Mouse (Mus musculus): ENCODE measurements around the gene Magi1. TPM values are rescaled to one million over a fixed set of nuclear protein-coding genes. Genes with fewer than 3 reads are reported as not detected.

Gene Magi1
- polyA plus RNA-seq, 1 experiment = 16.3 TPM

- Histone ChIP-seq H3K4me3 (ENCODE audit: insufficient read depth, low read length) (no peak overlapping the region), H3K27ac (ENCODE audit: insufficient read depth, low read length) (no peak overlapping the region), H3K4me1 (ENCODE audit: control insufficient read depth, insufficient read depth, low read length) (no peaks in the 10 kb centered on the region)
- TF ChIP-seq POLR2A (IDR thresholded peaks at IDR 0.05; ENCODE audit: low read depth, low read length) (no peak), CTCF (IDR thresholded peaks at IDR 0.05; ENCODE audit: borderline replicate concordance, insufficient read depth, low read length) (no peak)
These were observed 566.8 kb downstream of the Magi1 start for GRCm38 (mm10) chr6:93716686-93717625.

GRCm38 (mm10) chr6:93715181-93716180 is 568.2 kb downstream of the Magi1 start:
- Histone ChIP-seq H3K4me3 (ENCODE audit: insufficient read depth, low read length) (no peak overlapping the region), H3K27ac (ENCODE audit: insufficient read depth, low read length) (no peak overlapping the region), H3K4me1 (ENCODE audit: control insufficient read depth, insufficient read depth, low read length) (no peaks in the 10 kb centered on the region)
- TF ChIP-seq CTCF (IDR thresholded peaks at IDR 0.05; ENCODE audit: borderline replicate concordance, insufficient read depth, low read length) (no peak), POLR2A (IDR thresholded peaks at IDR 0.05; ENCODE audit: low read depth, low read length) (no peak)

DNA sequence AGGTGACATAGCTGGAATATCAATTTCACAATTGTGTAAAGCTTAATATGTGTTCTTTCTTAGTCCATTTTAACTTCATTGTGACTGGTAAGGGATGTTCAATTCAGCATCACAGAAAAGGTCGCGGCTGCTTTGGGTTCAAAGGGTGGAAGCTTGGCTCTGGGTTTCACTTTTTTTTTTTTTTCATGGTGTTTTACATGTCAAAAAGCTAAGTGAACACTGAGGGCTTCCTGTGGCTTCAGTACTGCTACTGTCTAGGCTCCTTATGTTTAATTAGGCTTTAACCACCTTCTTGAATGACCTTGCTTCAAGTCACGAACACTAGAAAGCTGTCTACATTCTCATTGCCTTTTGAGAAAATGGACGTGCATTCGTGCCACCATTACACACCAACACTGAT is 579.4 kb downstream of the Magi1 start:
- Histone ChIP-seq H3K27ac (ENCODE audit: insufficient read depth, low read length) (no peak overlapping the region), H3K4me1 (ENCODE audit: control insufficient read depth, insufficient read depth, low read length) (no peaks in the 10 kb centered on the region), H3K4me3 (ENCODE audit: insufficient read depth, low read length) (no peak overlapping the region)
- no peak for TF ChIP-seq POLR2A (IDR thresholded peaks at IDR 0.05; ENCODE audit: low read depth, low read length)
- no peak for TF ChIP-seq CTCF (IDR thresholded peaks at IDR 0.05; ENCODE audit: borderline replicate concordance, insufficient read depth, low read length)

DNA sequence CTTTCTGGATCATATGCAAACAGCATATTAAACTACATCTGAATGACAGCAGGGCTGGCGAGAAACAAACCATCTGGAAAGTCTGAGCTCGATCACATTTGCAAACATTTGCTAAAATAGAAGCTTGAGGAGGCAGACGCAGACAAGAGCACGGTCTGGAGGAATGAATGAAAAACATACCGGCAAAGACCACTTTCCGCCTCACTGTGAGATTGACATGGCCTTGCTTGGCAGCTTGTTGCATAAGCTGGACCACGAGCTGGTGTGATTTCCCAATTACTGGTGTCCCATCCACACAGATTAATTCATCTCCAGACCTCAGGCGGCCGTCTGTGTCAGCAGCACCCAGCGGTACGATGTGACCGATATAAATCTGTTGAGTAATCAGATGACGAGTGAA is 584.3 kb downstream of the Magi1 start:
- TF ChIP-seq POLR2A (IDR thresholded peaks at IDR 0.05; ENCODE audit: low read depth, low read length) (no peak), CTCF (IDR thresholded peaks at IDR 0.05; ENCODE audit: borderline replicate concordance, insufficient read depth, low read length) (no peak)
- Histone ChIP-seq H3K27ac (ENCODE audit: insufficient read depth, low read length) (no peak overlapping the region), H3K4me3 (ENCODE audit: insufficient read depth, low read length) (no peak overlapping the region), H3K4me1 (ENCODE audit: control insufficient read depth, insufficient read depth, low read length) (no peaks in the 10 kb centered on the region)

DNA sequence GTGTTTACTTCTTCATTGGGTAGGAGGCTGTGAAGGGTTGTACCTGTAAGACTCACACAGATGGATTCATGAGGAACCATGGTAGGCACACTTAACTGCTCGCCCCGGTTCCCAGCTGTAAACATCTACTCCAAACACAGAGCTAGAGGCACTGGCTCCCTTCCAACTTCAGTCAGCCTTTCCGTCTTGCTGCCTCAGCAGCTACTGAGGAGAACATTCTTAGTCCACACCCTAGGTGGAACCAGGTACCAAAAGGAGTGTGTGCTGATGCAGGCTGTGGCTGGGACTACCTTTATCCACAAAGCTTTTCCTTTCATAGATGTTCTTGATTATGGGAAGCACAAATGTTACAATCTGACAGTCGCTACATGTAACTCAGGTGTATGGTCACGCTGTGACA is 585.8 kb downstream of the Magi1 start:
- no peak overlapping the region for H3K27ac ChIP-seq (ENCODE audit: insufficient read depth, low read length)
- no peaks in the 10 kb centered on the region for H3K4me1 ChIP-seq (ENCODE audit: control insufficient read depth, insufficient read depth, low read length)
- TF ChIP-seq CTCF (IDR thresholded peaks at IDR 0.05; ENCODE audit: borderline replicate concordance, insufficient read depth, low read length) (no peak), POLR2A (IDR thresholded peaks at IDR 0.05; ENCODE audit: low read depth, low read length) (no peak)
- no peak overlapping the region for H3K4me3 ChIP-seq (ENCODE audit: insufficient read depth, low read length)

DNA sequence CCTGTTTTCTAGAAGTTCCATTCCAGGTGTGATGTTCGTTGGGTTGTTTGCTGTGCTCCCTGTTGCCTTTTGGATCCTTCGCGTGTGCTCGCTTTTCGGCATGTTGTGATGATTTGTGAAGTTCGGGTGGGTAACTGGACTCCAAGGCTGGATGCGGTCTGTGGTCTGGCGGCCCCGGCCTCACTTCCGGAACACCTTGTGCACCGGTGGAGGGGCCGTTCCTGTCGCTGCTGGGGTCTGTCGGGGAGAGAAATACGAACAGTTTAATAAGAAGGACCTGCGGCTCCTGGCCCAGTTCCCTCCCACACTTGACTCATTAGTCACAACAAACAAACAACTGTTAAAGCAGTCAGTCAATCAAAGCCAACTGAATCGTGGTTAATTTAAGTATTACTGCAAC is 605.0 kb downstream of the Magi1 start:
- no peaks in the 10 kb centered on the region for H3K4me1 ChIP-seq (ENCODE audit: control insufficient read depth, insufficient read depth, low read length)
- TF ChIP-seq CTCF (IDR thresholded peaks at IDR 0.05; ENCODE audit: borderline replicate concordance, insufficient read depth, low read length) (no peak), POLR2A (IDR thresholded peaks at IDR 0.05; ENCODE audit: low read depth, low read length) (no peak)

DNA sequence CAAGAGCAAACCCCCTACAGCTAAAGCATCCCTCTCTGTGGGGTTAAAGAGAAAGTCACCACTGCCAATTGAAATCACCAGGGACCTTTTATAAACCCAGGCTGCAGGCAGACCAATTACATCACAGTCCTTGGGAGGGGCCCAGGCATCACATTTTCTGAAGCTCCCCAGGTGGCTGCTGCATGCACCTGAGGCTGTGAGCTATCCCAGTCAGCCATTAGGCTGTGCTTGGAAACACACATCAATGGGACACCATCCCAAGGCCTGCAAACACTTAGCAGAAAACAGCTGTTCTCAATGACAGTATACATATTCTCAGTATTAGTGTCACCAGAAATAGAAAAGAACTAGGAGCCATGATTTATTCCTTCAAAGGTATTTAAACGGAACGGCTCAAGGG is 617.0 kb downstream of the Magi1 start:
- Histone ChIP-seq H3K4me1 (ENCODE audit: control insufficient read depth, insufficient read depth, low read length) (peaks cover 3% of the 10 kb centered on the region; the same call in 1 of the 2 replicates), H3K27ac (ENCODE audit: insufficient read depth, low read length) (no peak overlapping the region), H3K4me3 (ENCODE audit: insufficient read depth, low read length) (no peak overlapping the region)
- no peak for TF ChIP-seq CTCF (IDR thresholded peaks at IDR 0.05; ENCODE audit: borderline replicate concordance, insufficient read depth, low read length)
- no peak for TF ChIP-seq POLR2A (IDR thresholded peaks at IDR 0.05; ENCODE audit: low read depth, low read length)

More for the DNA sequence above, 605.0 kb downstream of the Magi1 start:
- no peak overlapping the region for H3K4me3 ChIP-seq (ENCODE audit: insufficient read depth, low read length)
- no peak overlapping the region for H3K27ac ChIP-seq (ENCODE audit: insufficient read depth, low read length)

- Histone ChIP-seq H3K27ac (ENCODE audit: insufficient read depth, low read length) (no peak overlapping the region), H3K4me3 (ENCODE audit: insufficient read depth, low read length) (no peak overlapping the region), H3K4me1 (ENCODE audit: control insufficient read depth, insufficient read depth, low read length) (peaks cover 3% of the 10 kb centered on the region; the same call in 1 of the 2 replicates)
- TF ChIP-seq POLR2A (IDR thresholded peaks at IDR 0.05; ENCODE audit: low read depth, low read length) = no peak
- TF ChIP-seq CTCF (IDR thresholded peaks at IDR 0.05; ENCODE audit: borderline replicate concordance, insufficient read depth, low read length) = no peak
These were observed 618.5 kb downstream of the Magi1 start for GRCm38 (mm10) chr6:93665056-93665805.

GRCm38 (mm10) chr6:93661139-93661538 is 622.6 kb downstream of the Magi1 start:
- Histone ChIP-seq H3K4me3 (ENCODE audit: insufficient read depth, low read length) (no peak overlapping the region), H3K27ac (ENCODE audit: insufficient read depth, low read length) (no peak overlapping the region), H3K4me1 (ENCODE audit: control insufficient read depth, insufficient read depth, low read length) (peaks cover 8% of the 10 kb centered on the region)
- no peak for TF ChIP-seq CTCF (IDR thresholded peaks at IDR 0.05; ENCODE audit: borderline replicate concordance, insufficient read depth, low read length)
- no peak for TF ChIP-seq POLR2A (IDR thresholded peaks at IDR 0.05; ENCODE audit: low read depth, low read length)
